ENCODE assay signal across 7 mouse cellular contexts in the genomic region with DNA sequence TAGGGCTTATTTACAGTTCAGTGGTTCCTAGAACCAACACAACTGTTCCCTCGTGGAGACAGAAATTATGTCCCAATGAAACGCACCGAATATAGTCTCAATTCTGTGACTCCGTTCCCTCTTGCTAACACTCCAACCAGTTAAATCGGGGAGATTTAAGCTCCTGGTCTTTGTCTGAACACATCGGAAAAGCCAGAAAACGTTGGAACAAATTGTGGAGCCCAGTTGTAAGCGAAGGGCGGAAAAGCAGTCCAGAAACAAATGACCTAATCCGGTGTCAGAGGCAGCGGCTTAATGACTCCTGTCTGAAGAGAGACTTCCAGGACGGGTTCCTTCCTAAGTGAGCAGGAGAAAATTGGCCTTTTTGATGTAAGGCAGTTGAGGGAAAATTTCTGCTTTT.
DNase-seq lines count a peak whose midpoint lies in the region; ATAC-seq lines count a peak whose summit lies in the region.

No protein-coding gene starts in this region.

- no peaks in the 10 kb centered on the region for H3K36me3 ChIP-seq in embryonic facial prominence, embryonic 14.5 days (ENCODE audit: control insufficient read depth, insufficient read depth, low read length)
- H3K36me3 ChIP-seq in heart, embryonic 14.5 days (ENCODE audit: control insufficient read depth, insufficient read depth, low read length): no peaks in the 10 kb centered on the region
- no peaks in the 10 kb centered on the region for H3K36me3 ChIP-seq in limb, embryonic 12.5 days
- no peaks in the 10 kb centered on the region for H3K36me3 ChIP-seq in midbrain, embryonic 16.5 days (ENCODE audit: control insufficient read depth, insufficient read depth, low read length)

- peak overlapping the region; percentile 54 for H3K4me2 ChIP-seq in embryonic facial prominence, embryonic 14.5 days (ENCODE audit: low read depth, low read length)
- peak overlapping the region; percentile 65 for H3K4me2 ChIP-seq in heart, embryonic 14.5 days (ENCODE audit: low read length)
- H3K4me2 ChIP-seq in limb, embryonic 12.5 days: peak overlapping the region; percentile 52
- peak overlapping the region; percentile 61 for H3K4me2 ChIP-seq in midbrain, embryonic 16.5 days (ENCODE audit: low read length)

- H3K9me3 ChIP-seq in embryonic facial prominence, embryonic 14.5 days (ENCODE audit: control insufficient read depth, low read length): peaks cover 8% of the 10 kb centered on the region
- no peaks in the 10 kb centered on the region for H3K9me3 ChIP-seq in heart, embryonic 14.5 days (ENCODE audit: control insufficient read depth, low read length)
- H3K9me3 ChIP-seq in limb, embryonic 12.5 days: peaks cover 5% of the 10 kb centered on the region; the same call in 1 of the 2 replicates
- H3K9me3 ChIP-seq in midbrain, embryonic 16.5 days (replicated peaks; ENCODE audit: control insufficient read depth, low read length, poor library complexity, severe bottlenecking): no peaks in the 10 kb centered on the region

- peak overlapping the region; percentile 71 for H3K27ac ChIP-seq in embryonic facial prominence, embryonic 14.5 days (replicated peaks; ENCODE audit: low read depth, low read length)
- H3K27ac ChIP-seq in heart, embryonic 14.5 days (replicated peaks in 1 of 2; ENCODE audit: control insufficient read depth in 1 of 2, insufficient read depth in 1 of 2, low read depth in 2 of 2, low read length in 2 of 2): peak overlapping the region; percentile 41 to 81
- H3K27ac ChIP-seq in limb, embryonic 12.5 days: no peak overlapping the region
- H3K27ac ChIP-seq in midbrain, embryonic 16.5 days (ENCODE audit: low read length): peak overlapping the region; percentile 41; the same call in 1 of the 2 replicates

- peak overlapping the region; percentile 17; the same call in 1 of the 2 replicates for H3K9ac ChIP-seq in embryonic facial prominence, embryonic 14.5 days (ENCODE audit: low read depth, low read length)
- peak overlapping the region; percentile 36 for H3K9ac ChIP-seq in heart, embryonic 14.5 days (ENCODE audit: low read length)
- peak overlapping the region; percentile 13; the same call in 1 of the 2 replicates for H3K9ac ChIP-seq in limb, embryonic 12.5 days (replicated peaks)
- peak overlapping the region; percentile 32; the same call in 1 of the 2 replicates for H3K9ac ChIP-seq in midbrain, embryonic 16.5 days (ENCODE audit: low read depth, low read length)

- DNase-seq in embryonic facial prominence, embryonic 14.5 days (ENCODE audit: low spot score): peak; percentile 70
- DNase-seq in testis, postnatal 14 days (ENCODE audit: low spot score): no peak
- DNase-seq in urinary bladder, postnatal 4 days (ENCODE audit: low spot score in 2 of 2): no peak
- DNase-seq in urinary bladder, postnatal 25 days (ENCODE audit: low spot score): no peak

- peaks cover 19% of the 10 kb centered on the region for H3K4me1 ChIP-seq in embryonic facial prominence, embryonic 14.5 days (ENCODE audit: control insufficient read depth, insufficient read depth, low read length)
- H3K4me1 ChIP-seq in heart, embryonic 14.5 days (ENCODE audit: control insufficient read depth in 2 of 2, insufficient read depth in 2 of 2, low read length in 2 of 2): peaks cover 8 to 15% of the 10 kb centered on the region in 2 experiments; a peak in 3 of 4 replicates
- H3K4me1 ChIP-seq in limb, embryonic 12.5 days (replicated peaks): peaks cover 39% of the 10 kb centered on the region
- H3K4me1 ChIP-seq in midbrain, embryonic 16.5 days (ENCODE audit: control insufficient read depth, insufficient read depth, low read length): peaks cover 17% of the 10 kb centered on the region

- H3K27me3 ChIP-seq in embryonic facial prominence, embryonic 14.5 days (replicated peaks; ENCODE audit: control insufficient read depth, insufficient read depth, low read length): no peaks in the 10 kb centered on the region
- no peaks in the 10 kb centered on the region for H3K27me3 ChIP-seq in heart, embryonic 14.5 days (ENCODE audit: control insufficient read depth, insufficient read depth, low read length)
- no peaks in the 10 kb centered on the region for H3K27me3 ChIP-seq in limb, embryonic 12.5 days
- H3K27me3 ChIP-seq in midbrain, embryonic 16.5 days (ENCODE audit: control insufficient read depth, insufficient read depth, low read depth, low read length): no peaks in the 10 kb centered on the region

- ATAC-seq in embryonic facial prominence, embryonic 14.5 days (ENCODE audit: low read depth): no peak; the same call in 1 of the 2 replicates
- ATAC-seq in heart, embryonic 14.5 days (ENCODE audit: insufficient number of reproducible peaks, insufficient read depth, low FRiP score, low read depth): no peak
- no peak for ATAC-seq in limb, embryonic 12.5 days (ENCODE audit: insufficient number of reproducible peaks, insufficient read depth, low FRiP score, low TSS enrichment, low read depth)
- ATAC-seq in midbrain, embryonic 16.5 days: no peak

- WGBS in embryonic facial prominence, embryonic 14.5 days: 5% methylated on average over 12 of the region's 12 CpGs
- WGBS in heart, embryonic 14.5 days: 16% methylated on average over 12 of the region's 12 CpGs
- WGBS in limb, embryonic 12.5 days: 7% methylated on average over 12 of the region's 12 CpGs
- 5% methylated on average over 12 of the region's 12 CpGs for WGBS in midbrain, embryonic 16.5 days

- H3K4me3 ChIP-seq in embryonic facial prominence, embryonic 14.5 days (ENCODE audit: low read depth, low read length): peak overlapping the region; percentile 26
- H3K4me3 ChIP-seq in heart, embryonic 14.5 days (ENCODE audit: control insufficient read depth in 1 of 2, insufficient read depth in 1 of 2, low read depth in 1 of 2, low read length in 2 of 2): peak overlapping the region; percentile 33; a peak in 3 of 4 replicates
- peak overlapping the region; percentile 19 for H3K4me3 ChIP-seq in limb, embryonic 12.5 days (replicated peaks)
- peak overlapping the region; percentile 35 for H3K4me3 ChIP-seq in midbrain, embryonic 16.5 days (ENCODE audit: low read depth, low read length)
